Mouse (Mus musculus): Measurements from ENCODE around the gene Hoxd4.

Gene Hoxd4

GRCm38 (mm10) chr2:74774359-74774758 is 62.6 kb downstream of the Hoxd4 start:
- DNase-seq (ENCODE audit: low read depth, low spot score), result no peak

- DNase-seq (ENCODE audit: low read depth, low spot score), result peak; percentile 48
Measured at GRCm38 (mm10) chr2:74777536-74778275, 66.0 kb downstream of the Hoxd4 start.
